Mouse (Mus musculus) small intestine, adult 2 months (tissue): ENCODE results near the gene Ppp1r13l.
A peak's percentile ranks its signal among the peaks of the same experiment; 100 is the strongest.

ENCODE experiments used
- CTCF ChIP-seq: fragments of 200-500 bp; IDR thresholded peaks from 2 replicates; pipeline ENCODE4 v1.5.1; 2012; ENCODE audit warnings: low read depth, mild to moderate bottlenecking, control low read depth, inconsistent platforms, low read length, moderate library complexity, mixed read lengths; ENCODE audit not compliant: insufficient replicate concordance, insufficient read length; ENCODE audit errors: extremely low read depth
- POLR2A ChIP-seq: fragments of 200-500 bp; IDR thresholded peaks from 2 replicates; pipeline ENCODE4 v1.6.1; 2012; ENCODE audit warnings: low read depth, mild to moderate bottlenecking, control low read depth, inconsistent platforms, low read length, moderate library complexity

GRCm38 (mm10) chr7:19360944-19361343, 1.4 kb downstream of the Ppp1r13l start:
- TF ChIP-seq CTCF (no peak), POLR2A (peak; percentile 11; the same call in 1 of the 2 replicates)
